Mouse (Mus musculus) thymus, postnatal 10 days (tissue): Measurements from ENCODE around the gene Mtg1.
"Not testable (repeated sequence)": the region's sequence is repeated elsewhere in the genome, so short reads cannot be mapped to it uniquely, and the experiment has no call there.

ENCODE experiments used
- DNase-seq, 2 experiments: peaks; one replicate each; pipeline ENCODE4 v3.0.0; 2021; ENCODE audit warnings: low spot score in 2 of 2

Gene Mtg1

DNA sequence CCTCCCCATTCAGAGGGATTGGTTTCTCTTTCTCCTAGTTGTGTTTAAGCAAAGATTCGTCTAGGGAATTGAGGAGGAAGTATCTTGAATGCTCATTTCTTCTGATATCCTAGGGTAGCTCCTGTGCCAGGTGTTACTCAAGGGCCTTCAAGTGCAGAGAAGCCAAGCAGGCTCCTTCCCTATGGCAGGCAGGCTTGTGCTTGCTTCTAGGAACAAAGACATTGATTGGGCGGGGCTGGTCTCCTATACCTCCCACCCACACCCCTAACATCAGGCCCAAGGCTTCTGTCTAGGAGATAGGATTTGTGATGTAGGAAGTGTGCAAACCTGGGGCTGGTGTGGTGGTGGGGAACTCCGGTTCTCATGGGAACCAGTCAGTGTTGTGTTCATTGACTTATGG, 10.4 kb upstream of the Mtg1 start:
- no peak for DNase-seq

DNA sequence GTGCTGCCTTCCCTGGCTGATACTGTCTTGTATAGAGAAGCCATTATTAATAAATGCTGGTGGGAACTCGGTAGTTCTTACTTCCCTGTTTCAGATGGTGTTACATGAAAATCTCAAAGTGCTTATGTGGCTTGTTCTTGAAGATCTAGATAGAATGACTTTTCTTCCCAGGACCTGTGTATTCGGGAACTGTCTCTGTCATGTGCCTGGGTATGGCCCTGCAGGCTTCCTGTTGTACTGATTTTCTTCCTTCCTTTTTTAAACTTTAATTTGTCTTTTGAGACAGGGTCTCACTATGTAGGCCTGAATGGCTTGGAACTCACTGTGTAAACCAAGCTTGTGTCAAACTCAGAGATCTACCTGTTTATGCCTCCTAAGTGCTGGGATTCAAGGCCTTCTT, 9.5 kb upstream of the Mtg1 start:
- no peak for DNase-seq

DNA sequence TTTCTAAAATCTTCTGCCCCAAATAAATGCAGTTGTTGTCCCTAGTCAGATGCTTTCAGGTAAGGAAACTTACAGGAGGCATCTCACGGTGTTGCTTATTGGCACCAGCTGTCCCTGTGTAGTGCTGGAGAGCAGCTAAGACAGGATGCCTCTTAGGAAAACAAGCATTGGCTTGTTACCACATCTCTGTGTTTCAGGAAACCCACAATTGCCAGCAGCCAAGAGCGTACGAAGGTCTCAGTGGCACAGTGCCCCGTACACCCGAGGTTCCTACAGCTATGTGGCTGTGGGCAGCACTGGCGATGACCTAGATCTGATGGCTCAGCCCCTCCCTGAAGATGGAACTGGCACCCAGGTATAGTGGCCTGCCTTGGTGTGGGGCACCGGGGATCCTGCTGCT, 5.2 kb upstream of the Mtg1 start:
- not testable (repeated sequence) for DNase-seq

DNA sequence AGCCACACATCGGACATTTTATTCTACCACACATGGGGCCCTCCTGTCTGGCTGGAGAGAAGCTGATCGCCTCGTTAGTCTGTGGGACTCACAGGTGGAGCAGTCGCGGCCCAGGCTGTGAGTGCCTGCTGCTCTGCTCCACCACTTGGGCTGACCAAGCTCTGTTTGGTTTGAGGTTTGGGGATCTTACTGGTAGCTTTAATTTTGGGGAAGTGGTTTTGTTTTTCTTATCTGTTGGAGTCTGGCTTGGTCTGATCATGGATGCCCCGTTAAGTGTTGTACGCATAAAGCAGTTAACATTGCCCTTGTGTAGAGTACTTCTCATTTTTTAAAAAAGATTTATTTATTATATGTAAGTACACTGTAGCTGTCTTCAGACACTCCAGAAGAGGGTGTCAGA, 3.3 kb upstream of the Mtg1 start:
- DNase-seq, result not testable (repeated sequence)

DNA sequence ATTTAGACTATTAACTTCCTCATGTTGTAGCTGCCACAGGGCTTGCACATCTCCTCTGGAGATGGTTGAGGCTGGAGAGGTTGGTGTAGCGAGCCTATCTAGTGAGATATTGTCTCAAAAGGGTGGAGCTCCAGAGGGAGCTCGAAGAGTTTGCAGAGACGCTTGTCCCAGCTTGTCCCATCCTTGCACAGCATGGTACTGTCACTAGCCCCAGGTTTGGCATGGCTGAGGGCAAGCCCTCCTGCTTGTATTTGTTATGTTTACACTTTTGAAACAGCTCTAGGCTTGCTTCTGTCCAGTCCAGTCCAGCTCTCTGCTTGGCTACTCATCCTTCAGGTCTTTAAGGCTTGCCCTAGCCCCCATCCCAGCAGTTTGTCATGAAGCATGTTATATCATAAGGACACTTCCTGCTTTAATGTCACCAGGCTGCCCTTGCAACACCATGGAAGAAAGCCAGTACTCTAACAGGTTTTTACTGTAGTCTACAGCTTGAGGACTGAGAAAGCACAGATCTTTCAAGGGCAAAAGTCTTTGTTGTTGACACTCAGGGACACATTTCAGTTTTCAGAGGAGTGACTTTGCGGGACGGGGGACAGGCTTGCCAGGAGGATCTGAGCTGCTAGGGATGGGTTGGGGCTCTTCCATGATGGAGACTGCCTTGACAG, 2.1 kb upstream of the Mtg1 start:
- no peak for DNase-seq

DNA sequence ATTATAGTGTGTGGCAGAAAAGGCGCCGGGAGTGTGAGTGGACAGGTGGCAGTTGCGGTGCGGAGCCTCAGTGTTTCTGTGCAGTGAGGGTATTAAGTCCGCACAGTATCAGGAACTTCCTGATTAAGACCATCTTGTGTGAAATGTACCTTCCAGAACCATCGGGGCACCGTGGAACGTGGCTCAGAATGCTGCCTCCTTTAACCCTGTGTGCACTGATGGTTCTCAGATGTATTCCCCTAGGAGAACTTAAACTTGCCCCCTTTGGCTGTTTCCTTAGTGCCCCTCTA, 602 bp downstream of the Mtg1 start:
- no peak for DNase-seq

DNA sequence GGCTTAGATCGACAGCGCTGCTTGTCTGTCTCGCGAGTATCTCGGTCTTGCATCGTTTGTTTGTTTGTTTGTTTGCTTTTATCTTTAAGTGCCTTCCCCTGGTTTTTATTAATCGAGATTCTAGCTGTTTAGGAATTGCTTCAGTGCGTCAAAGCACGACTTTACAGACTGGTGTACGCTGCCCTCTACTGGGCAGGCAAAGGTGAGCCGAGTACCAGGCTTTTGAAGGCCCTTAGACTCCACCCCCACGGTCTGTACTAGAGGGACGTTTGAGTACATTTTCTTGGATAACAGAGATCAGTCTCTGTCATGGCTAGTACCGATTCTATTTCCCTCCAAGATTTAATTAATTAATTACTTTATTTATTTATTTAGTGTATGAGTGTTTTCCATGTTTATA, 4.0 kb downstream of the Mtg1 start:
- peak; percentile 24 to 64 for DNase-seq

DNA sequence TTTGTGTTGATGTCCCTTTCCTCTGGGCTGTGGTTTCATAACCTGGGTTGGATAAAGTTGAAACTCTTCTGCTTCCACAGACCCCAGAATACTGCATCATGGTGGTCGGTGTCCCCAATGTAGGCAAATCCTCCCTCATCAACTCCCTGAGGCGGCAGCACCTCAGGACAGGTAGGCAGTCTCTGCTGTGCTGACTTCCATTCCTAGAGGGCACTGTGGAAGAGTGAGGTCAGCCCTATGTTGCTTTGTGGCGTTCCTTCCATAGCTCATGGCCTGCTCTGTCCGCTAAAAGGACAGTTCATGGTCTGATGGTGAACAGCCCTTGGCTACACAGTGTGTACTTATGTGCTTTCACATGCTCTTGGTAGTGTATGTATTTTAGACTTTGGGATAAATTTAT, 7.2 kb downstream of the Mtg1 start:
- no peak for DNase-seq

DNA sequence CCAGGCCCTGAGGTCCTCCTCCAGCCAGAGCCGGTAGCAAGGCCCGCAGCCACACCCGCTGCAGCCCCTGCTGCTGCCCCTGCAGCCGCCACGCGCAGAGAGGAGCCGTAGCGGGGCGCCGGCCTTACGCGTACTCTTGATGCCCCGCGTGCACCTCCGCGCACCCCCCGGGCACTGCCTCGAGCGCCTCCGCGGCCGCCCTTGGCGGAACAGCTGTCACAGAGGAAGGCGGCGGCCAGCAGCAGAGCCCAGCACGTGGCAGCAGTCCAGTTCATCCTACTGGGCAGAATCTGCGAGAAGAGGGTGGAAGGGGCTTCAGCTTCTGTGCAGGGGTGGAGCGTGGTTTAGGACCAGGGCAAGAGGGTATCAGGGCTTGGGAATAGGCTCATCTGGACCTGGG, 16.0 kb downstream of the Mtg1 start:
- no peak for DNase-seq

DNA sequence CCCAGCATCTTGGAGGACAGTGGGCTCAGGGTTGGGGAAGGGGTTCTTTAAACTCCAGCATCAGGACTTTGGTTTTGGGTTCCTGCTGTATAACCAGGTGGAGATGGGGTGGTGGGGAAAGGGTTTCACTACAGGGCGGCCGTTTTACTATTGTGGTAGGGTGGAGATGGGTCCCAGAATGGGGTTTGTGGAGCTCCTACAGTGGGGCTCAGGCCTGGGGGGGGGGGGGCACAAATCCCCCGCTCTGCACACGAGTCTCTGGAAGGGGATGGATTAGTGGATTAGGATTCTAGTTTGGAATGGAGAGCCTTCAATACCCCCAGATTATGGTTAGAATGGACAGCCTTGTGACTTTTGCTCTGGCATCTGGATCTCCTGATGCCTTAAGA, 16.5 kb downstream of the Mtg1 start:
- DNase-seq, result no peak

DNA sequence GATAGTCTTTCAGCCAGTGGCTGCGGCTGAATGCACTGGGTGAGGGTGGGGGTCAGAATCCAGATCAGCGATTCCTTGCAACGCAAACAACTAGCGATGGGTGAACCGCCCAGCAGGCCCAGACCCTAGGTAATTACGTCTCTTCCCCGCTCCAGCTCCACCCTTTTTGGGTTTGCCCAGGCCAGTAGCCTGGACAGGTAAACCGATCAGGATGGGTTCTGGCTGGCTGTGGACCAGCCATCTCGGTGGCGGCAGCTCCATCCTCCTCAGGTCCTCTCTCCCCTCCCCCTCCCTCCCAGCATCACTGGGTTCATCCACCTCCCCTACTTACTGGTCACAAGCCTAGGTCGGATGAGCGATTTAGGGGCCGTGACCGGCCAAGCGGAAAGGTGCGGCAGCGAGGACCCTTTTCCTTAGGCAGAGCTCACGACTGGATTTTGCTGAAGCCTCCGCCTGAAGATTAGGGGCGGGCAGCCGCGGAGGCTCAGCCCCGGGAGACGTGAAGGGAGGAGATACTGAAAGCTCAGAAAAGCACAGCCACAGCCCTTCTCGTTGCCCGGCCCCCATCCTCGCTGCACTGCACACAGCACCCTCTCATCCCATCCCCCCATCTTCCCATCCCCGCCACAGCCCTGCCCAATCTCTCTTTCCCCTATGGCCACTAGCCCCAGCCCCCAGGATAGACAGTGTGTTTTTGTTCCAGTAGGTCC, 17.0 kb downstream of the Mtg1 start, which contains the start of gene Sprn:
Gene Sprn (minus strand): TSS at position 660 of the 710 bp plus-strand sequence.
- no peak for DNase-seq

DNA sequence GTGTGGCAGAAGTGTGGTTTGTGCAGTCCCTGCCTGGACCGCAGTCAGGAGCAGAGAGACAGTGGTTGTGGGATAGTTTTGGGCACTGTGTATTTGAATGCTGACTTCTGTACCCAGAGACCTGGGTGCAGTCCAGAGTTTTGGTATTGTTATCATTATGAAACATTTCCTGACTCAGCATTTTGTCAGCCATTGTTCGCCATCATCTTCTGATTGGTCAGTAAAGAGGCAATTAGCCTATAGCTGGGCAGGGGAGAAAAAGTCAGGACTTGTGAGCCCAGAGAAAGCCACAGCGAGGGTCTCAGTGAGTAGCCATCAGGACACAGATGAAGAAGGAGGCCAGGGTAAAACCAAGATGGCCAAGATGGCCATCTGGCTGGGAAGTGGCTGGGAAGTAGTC, 23.0 kb downstream of the Mtg1 start:
- no peak for DNase-seq

DNA sequence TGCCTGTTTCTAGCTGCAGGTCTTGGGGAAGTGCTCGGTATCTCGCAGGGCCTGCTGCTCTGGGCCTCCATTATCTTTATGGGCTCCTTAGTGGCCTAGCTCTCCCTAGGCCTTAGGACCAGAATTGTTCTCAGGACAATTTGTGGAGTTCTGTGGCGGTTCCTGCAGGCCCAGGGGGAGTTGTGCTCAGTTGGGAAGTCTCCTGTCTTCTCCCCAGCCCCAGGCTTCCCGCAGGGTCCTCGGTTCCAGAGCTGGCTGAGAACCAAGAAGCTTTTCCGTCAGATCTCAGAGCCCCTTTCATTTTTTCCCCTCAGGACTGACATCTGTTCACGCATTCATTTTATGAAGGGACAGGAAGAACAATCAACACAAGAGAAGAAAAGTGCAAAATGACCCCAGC, 27.3 kb downstream of the Mtg1 start, which contains the start of gene Olfr522:
Gene Olfr522 (minus strand): TSS at position 101 of the 400 bp plus-strand sequence.
- no peak for DNase-seq

DNA sequence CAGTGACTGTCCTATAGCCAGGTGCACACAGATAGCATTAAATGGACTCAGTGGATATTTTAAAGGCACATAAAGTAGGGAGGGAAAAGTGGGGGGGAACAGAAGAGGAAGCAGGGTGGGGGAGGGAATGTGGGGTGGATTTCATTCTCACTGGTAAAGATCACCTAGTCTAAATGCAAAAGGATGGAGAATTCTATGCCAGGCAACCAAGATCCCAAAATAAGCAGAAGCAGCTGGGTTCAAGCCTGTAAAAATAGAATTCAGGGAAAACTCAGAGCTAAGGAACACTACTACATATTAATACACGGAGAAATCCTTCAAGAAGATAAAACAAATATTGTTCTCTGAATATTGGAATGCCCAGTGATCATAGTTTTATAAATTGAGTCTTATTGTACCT, 30.6 kb downstream of the Mtg1 start:
- no peak for DNase-seq

DNA sequence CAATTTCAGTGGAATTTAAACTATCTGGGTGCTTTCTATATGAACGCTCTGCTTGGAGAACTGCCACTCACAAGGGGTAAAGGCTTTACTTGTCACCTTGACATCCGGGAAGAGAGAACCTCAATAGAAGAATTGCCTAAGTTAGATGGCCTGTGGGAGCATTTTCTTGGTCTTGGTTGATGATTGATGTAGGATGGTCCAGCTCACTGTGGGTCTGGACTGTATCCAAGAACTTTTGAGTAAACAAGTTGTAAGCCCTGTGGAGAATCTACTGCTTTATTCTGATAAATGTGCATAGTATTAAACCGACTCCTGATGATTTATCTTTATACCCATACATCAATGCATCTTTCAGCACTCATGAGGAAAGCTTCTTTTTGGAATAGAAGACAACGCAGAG, 32.0 kb downstream of the Mtg1 start:
- no peak for DNase-seq

DNA sequence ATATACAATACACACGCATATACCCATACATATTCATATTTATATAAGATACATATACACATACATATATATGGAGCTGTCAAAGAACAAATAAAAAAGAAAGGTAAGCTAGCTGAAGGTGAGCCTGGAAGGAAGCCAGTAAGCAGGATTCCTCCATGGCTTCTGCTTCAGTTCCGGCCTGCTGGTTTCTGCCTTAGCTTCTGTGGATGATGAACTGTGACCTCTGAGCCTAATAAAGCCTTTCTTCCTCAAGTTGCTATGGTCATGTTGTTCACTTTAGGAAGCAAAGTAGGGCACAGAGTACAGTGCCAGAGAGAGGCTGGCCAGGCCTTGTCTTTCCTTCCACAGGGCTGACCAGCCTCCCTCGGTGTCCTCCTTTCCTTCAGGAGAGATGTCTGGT, 33.5 kb downstream of the Mtg1 start:
- DNase-seq, result no peak

DNA sequence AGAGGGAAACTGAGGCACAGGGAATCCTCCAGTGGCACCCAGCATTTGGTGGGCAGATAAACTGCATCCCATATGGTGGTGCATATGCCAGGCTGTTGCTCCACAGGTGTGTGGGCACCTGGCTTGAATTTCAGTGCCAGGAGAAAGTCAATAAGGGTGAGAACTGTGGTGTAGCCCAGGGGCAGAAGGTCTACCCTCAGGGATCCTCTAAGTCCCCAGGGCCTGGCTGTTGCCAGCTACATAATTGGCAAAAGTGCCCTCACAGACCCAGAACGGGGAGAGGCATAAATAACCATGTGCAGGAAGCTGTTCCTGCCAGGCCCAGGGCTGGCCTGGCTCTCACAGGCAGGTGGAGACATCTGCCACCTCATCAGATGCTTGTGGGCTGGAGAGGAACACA, 35.6 kb downstream of the Mtg1 start, which contains the start of gene Olfr523:
Gene Olfr523 (plus strand): TSS at position 282 of the 400 bp plus-strand sequence.
- DNase-seq, result no peak

DNA sequence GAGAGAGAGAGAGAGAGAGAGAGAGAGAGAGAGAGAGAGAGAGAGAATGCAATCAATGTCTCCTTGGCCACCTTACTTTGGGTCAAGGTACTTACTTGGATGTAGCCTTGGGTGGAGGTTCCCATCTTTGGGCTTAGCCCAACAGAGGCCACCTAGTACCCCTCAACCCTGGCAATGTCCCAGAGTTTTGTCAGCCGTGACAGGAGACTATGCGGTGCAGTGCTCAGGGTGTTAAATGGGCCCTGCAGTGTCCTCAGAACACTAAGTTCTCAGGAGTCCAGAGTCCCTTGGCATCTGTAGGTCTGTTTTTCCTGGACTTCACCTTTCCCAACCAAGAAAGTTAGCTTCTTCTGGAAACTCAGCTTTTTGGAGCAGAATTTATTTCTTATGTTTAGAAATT, 41.8 kb downstream of the Mtg1 start:
- no peak for DNase-seq

DNA sequence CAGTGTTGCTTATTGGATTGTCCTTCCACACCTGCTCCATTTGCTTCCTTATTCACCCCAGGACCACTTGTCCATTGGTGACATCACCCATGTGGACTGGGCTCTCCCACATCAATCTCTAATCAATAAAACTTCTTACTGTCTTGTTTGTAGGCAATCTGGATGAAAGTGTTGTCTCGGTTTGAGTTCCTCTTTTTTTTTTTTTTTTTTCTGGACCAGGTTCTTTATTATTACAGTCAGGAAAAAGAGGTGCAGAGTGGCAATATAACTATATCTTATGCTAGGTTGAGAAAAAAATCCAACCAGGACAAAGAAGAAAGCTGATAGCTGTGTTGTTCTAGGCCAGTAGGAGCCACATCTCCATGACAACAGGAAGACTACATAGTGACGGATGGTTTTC, 43.3 kb downstream of the Mtg1 start:
- DNase-seq, result no peak

DNA sequence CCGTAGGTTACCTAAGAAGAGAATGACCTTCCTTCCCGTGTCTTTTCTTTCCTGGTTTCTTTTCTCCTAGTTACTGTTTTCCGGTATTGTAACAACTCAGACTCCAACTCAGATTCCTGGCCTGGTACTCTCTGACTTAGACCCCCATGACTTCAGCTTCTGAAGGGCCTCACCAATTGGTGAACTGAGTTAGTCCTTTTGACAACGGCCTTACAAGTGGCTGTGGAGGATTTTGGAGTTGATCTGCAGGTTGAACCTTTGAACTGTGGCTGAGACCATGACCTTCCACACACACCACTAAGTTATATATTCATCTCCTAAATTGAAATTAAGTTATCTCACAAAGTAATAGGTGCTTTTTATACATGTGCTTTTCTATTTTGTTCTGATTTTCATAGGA, 46.8 kb downstream of the Mtg1 start:
- DNase-seq, result no peak

DNA sequence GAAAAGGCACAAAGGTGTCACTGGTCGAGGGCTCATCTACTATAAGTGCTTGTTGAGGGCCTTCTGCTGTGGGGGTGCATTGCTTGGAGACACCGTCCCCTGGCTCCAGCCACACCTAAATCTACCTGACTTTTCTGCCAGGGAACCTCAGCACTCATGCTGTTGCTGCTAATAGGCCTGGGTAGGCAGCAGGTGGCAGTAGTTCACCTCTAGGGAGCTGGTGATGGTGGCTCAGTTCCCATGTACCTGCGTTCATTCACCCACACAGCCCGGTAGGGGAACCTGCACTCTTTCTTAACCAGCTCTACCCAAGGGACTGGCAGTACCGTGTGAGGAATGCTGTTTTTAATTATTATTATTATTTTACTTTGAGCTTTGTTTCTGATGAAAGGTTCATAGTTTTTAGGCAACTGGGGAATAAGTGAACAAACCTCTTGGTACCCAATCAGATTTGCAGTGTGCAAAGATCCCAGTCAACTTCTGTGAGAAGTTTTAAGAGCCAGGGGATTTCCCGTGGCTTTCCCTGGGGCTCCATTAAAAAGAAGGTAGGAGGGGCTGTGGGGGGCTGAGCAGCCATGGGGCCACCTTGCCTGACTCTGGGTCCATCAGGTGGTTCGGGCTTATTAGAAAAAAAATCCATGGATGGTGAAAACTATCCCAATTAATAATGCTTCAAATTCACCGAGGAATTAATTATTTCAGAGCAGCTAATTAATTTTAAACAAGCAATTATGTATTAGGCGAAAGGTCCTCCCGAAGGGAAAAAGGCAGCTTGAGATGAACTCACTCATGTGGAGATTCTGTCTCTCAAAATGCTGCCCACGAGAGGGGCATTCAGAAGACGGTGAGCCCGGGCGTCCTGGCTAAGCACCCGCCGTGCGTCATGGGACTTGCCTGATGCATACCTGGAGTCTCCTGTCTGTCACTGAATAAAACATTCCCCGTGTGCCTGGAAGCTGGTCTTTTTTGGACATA, 49.6 kb downstream of the Mtg1 start:
- peak; percentile 38 to 54 for DNase-seq

DNA sequence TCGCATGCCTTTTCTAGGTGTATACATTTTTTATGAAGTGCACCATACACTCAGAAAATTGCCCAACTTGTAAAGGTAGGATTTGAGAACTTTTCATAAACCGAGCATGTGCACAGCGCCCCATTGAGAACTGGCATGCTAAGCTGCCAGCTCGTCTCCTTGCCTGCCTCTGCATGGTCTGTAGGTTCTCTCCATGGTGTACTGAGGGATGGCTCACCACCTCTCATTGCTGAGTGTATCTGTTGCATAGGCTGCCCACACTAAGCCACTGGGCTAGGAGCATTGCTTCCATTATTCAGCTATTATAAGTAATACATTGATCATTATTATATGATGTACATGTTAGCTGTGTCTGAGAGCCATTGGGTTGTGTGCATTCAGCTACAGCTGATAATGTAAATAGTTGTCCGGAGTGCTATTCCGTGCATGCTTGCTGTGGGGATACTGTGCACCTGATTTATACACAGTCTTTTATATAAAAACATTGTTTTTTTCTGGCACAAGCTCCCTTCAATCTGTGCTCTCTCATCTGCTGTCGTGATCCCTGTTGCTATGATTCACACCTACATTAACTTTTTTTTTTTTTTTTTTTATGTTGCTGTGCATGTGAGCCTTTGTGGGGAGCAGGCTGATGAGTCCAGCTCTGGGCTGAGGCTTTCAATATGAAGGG, 50.5 kb downstream of the Mtg1 start:
- no peak for DNase-seq
